Comparison of ENCODE assay signal across 8 mouse cellular contexts in the genomic region with DNA sequence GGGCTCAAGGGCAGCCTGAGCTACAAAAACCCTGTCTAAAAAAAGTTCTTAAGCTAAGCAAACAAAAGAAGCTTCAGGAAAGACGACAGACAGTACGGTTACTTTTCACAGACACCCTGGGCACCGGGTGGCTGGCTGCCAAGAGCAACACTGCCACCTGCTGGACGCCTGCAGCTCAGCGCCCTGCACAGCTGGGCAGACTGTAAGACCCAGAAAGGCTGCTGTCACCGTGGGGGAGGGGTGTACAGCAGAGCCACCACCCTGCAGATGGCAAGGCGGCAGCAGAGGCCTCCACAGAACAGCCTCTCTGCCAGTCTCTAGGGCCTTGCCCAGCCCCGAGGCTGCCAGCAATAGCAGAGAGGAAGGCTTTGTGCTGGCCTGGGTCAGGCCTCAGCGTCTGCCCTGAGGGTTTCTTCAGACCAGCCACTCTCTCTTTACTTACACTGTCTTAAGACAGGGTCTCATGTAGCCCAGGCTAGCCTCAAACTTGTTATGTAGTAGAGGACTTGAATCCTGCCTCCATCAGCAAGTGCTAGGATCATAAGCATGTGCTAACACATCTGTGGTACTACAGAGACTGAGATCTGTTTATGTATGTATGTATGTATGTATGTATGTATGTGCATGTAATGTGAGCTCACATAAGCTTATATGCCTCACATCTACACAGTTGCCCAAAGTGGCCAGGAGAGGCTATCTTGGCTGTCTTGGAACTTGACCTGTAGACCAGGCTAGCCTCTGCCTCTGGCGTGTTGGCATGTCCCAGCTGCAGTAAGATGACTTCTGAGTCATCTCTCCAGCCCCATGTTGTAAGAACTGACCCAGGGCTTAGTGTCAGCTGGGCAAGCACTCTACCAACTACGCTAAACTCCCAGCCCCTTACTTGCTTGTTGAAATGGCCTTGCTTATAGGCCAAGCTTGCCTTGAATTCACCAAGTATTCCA. TPM values are rescaled to one million over a fixed set of nuclear protein-coding genes. Genes with fewer than 3 reads are reported as not detected.
DNase-seq lines count a peak whose midpoint lies in the region; ATAC-seq lines count a peak whose summit lies in the region.

No protein-coding gene starts in this region.

- no peak overlapping the region for H3K9ac ChIP-seq in hindbrain, embryonic 14.5 days

- H3K4me2 ChIP-seq in hindbrain, embryonic 14.5 days (replicated peaks) = no peak overlapping the region

- peak overlapping the region; percentile 34; the same call in 1 of the 2 replicates for H3K27ac ChIP-seq in hindbrain, embryonic 14.5 days

- peaks cover 17% of the 10 kb centered on the region for H3K36me3 ChIP-seq in hindbrain, embryonic 14.5 days (replicated peaks; ENCODE audit: control insufficient read depth, insufficient read depth)

- H3K4me3 ChIP-seq in hindbrain, embryonic 14.5 days (replicated peaks; ENCODE audit: low read length) = no peak overlapping the region

- no peaks in the 10 kb centered on the region for H3K9me3 ChIP-seq in hindbrain, embryonic 14.5 days (ENCODE audit: control insufficient read depth, low read length)

- H3K4me1 ChIP-seq in hindbrain, embryonic 14.5 days (replicated peaks; ENCODE audit: control insufficient read depth, insufficient read depth, low read length) = peaks cover 15% of the 10 kb centered on the region

- peak; percentile 92 for DNase-seq in NIH3T3 (ENCODE audit: low read depth)
- peak; percentile 93 to 95 for DNase-seq in cerebellum, postnatal 10 days
- DNase-seq in frontal cortex, postnatal 10 days (ENCODE audit: low spot score in 2 of 2) = peak; percentile 86 to 89
- peak; percentile 92 for DNase-seq in hindbrain, embryonic 14.5 days (ENCODE audit: low spot score)
- peak; percentile 87 for DNase-seq in layer of hippocampus, postnatal 36 days
- peak; percentile 91 for DNase-seq in lung, postnatal 14 days
- peak; percentile 56 for DNase-seq in retina, adult 2 months (ENCODE audit: low read depth, low spot score)
- peak; percentile 97 for DNase-seq in thymus, postnatal 14 days

- no peaks in the 10 kb centered on the region for H3K27me3 ChIP-seq in hindbrain, embryonic 14.5 days (ENCODE audit: control insufficient read depth, insufficient read depth, low read length)

- WGBS in hindbrain, embryonic 14.5 days = 25% methylated on average over 11 of the region's 11 CpGs

- peak; percentile 78 for ATAC-seq in hindbrain, embryonic 14.5 days (ENCODE audit: low FRiP score)

RNA-seq across cellular contexts. Expression of a gene that starts 17.6 kb away (rescaled TPM):
- polyA plus RNA-seq in hindbrain, embryonic 14.5 days (2014; fragmentation: Nextera tagmentation; extraction: Ambion mirVana) = 26.1 TPM in 2 replicates
- total RNA-seq in layer of hippocampus, postnatal 36 days (2021) = 10 to 100 TPM; 37.1 to 41.6 TPM

RNA-seq across cellular contexts. Expression of a gene that starts 28.9 kb away (rescaled TPM):
- polyA plus RNA-seq in hindbrain, embryonic 14.5 days (2014; fragmentation: Nextera tagmentation; extraction: Ambion mirVana) = 13,534 and 14,549 TPM in 2 replicates
- total RNA-seq in layer of hippocampus, postnatal 36 days (2021) = 1,000 to 10,000 TPM; 3,215 to 3,370 TPM
